Mouse (Mus musculus) forebrain, embryonic 15.5 days (tissue): ENCODE measurements around the gene Zfp174. TPM values are rescaled to one million over a fixed set of nuclear protein-coding genes. Genes with fewer than 3 reads are reported as not detected.

Experiments used
- ATAC-seq: fragments of 200-750 bp; cut with Nextera tagmentation; replicated peaks from 2 replicates; pipeline ENCODE4 v1.8.0; 2017; ENCODE audit warnings: mild to moderate bottlenecking, moderate TSS enrichment, moderate library complexity
- H3K27ac ChIP-seq: fragments of 300-500 bp; sonication (generic); replicated peaks from 2 replicates; pipeline ENCODE4 v1.5.1; 2015; ENCODE audit warnings: mild to moderate bottlenecking, inconsistent platforms
- H3K27me3 ChIP-seq: fragments of 300-500 bp; sonication (generic); 2 replicates; pipeline ENCODE4 v1.6.1; 2015; ENCODE audit warnings: inconsistent platforms
- H3K36me3 ChIP-seq: fragments of 300-500 bp; sonication (generic); 2 replicates; pipeline ENCODE4 v1.6.1; 2015; ENCODE audit warnings: mild to moderate bottlenecking, inconsistent platforms
- H3K4me1 ChIP-seq: fragments of 300-500 bp; sonication (generic); 2 replicates; pipeline ENCODE4 v1.6.1; 2015; ENCODE audit warnings: inconsistent platforms
- H3K4me2 ChIP-seq: fragments of 300-500 bp; sonication (generic); replicated peaks from 2 replicates; pipeline ENCODE4 v1.6.1; 2015; ENCODE audit warnings: mild to moderate bottlenecking, inconsistent platforms
- H3K4me3 ChIP-seq: fragments of 300-500 bp; sonication (generic); 2 replicates; pipeline ENCODE4 v1.5.1; 2015; ENCODE audit warnings: mild to moderate bottlenecking, inconsistent platforms
- H3K9ac ChIP-seq: fragments of 300-500 bp; sonication (generic); replicated peaks from 2 replicates; pipeline ENCODE4 v1.6.1; 2015; ENCODE audit warnings: mild to moderate bottlenecking, inconsistent platforms
- H3K9me3 ChIP-seq: fragments of 300-500 bp; sonication (generic); 2 replicates; pipeline ENCODE4 v1.6.1; 2016; ENCODE audit warnings: inconsistent platforms
- WGBS: fragments of 180-500 bp; shearing (Covaris S2); methylation state at CpG from one replicate; pipeline ENCODE4 v1.1.7; 2015; ENCODE audit warnings: mixed read lengths; 5-methylcytosine and 5-hydroxymethylcytosine counted together
- polyA plus RNA-seq: library from polyadenylated mRNA; unstranded; fragments of >200 nt; fragmentation: Nextera tagmentation; extraction: Ambion mirVana; gene quantifications from 2 replicates; pipeline ENCODE4 v1.2.1, GENCODE M21; 2015

The Zfp174 gene
- polyA plus RNA-seq, 1 experiment from 2014 or later = 2.6 TPM

DNA sequence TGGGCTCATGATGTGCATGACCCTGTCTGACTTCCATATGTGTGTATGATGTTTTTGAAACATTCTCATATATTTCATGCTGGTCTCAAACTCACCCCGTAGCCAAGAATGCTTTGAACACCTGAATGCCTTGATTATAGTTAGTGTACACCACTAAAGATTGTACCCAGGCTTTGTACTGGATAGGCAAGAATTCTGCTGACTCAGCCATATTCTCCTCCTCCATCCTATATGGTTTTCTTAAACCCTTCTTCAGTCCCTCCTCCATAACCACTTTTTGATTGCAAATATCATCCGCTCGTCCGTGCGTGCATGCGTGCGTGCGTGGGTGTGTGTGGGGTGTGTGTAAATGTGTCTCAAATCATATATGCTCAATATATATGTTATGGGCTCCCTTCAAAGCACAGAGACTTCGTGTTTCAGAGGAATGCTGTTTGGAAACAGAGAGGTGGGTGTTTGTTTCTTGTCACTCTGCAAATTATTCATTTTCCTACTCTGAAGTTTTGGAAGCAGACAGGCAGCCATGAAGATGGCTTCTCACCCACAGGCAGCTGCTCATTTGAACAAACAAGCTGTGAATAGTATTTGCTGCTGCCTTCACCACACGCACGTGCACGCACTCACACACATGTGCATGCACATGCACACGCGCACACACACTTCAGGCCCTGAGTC, 44.7 kb downstream of the Zfp174 start:
- H3K4me3 ChIP-seq = no peak overlapping the region
- no peak overlapping the region for H3K4me2 ChIP-seq
- whole genome bisulfite sequencing = 96% methylated on average over 14 of the region's 14 CpGs
- ATAC-seq = no peak
- H3K9me3 ChIP-seq = no peaks in the 10 kb centered on the region
- H3K27ac ChIP-seq = no peak overlapping the region
- peaks cover 7% of the 10 kb centered on the region; the same call in 1 of the 2 replicates for H3K36me3 ChIP-seq
- no peaks in the 10 kb centered on the region for H3K27me3 ChIP-seq
- no peaks in the 10 kb centered on the region for H3K4me1 ChIP-seq
- no peak overlapping the region for H3K9ac ChIP-seq

GRCm38 (mm10) chr16:3893739-3894138, 46.7 kb downstream of the Zfp174 start:
- Histone ChIP-seq H3K27me3 (no peaks in the 10 kb centered on the region), H3K36me3 (peaks cover 25% of the 10 kb centered on the region), H3K9me3 (no peaks in the 10 kb centered on the region), H3K4me2 (no peak overlapping the region), H3K4me3 (no peak overlapping the region), H3K4me1 (no peaks in the 10 kb centered on the region), H3K27ac (no peak overlapping the region), H3K9ac (no peak overlapping the region)
- 79% methylated on average over 3 of the region's 3 CpGs for WGBS
- no peak for ATAC-seq

DNA sequence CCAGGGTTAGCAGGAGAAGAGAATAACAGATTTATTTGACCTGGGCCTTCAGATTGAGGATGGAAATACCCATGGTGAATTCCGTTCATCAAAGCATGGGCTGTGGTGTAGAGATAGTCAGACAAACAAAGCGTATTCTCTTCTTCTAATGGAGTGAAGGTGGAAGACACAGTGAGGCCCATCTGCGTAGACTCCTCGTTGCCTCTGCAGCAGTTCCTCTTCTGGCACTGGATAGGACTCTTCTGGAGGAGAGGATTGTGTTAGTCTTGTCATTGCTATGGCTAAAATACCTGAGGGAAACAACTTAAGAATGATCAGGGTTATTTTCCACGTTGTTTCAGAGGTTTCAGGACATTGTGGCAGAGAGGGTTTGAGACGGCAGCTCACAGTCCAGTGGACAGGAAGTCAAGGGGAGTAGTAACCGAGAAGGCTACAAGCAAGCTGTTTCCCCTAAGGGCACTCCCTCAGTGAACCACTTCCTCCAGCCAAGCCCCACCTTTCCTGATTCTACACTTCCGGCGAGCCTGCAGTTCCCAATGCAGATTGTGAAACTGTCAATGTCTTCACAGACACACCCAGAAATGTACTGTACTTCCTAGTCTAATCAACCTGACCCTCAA, 48.2 kb downstream of the Zfp174 start:
- Histone ChIP-seq H3K27me3 (no peaks in the 10 kb centered on the region), H3K4me2 (no peak overlapping the region), H3K9ac (no peak overlapping the region), H3K9me3 (no peaks in the 10 kb centered on the region), H3K27ac (no peak overlapping the region), H3K4me1 (no peaks in the 10 kb centered on the region), H3K4me3 (no peak overlapping the region), H3K36me3 (peaks cover 40% of the 10 kb centered on the region)
- WGBS = 85% methylated on average over 9 of the region's 9 CpGs
- no peak for ATAC-seq

DNA sequence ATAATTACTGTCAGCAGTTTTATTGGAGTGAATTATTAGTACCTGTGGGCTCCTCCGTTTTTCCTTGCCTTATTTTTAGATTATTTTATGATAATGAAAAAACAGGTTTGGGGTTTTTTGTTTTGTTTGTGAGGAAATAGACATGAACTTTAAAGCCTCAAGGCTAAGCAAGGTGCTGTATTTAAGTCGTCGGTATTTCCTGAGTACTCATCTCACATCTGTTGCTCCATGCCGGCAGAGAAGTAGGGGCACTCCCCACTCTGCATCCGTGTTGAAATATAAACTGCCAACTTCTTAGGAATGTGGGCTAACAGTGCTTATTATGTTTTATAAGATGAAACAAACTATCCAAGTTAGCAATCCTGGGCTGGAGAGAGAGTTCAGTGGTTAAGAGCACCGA, 49.0 kb downstream of the Zfp174 start:
- Histone ChIP-seq H3K27ac (no peak overlapping the region), H3K9me3 (no peaks in the 10 kb centered on the region), H3K4me2 (no peak overlapping the region), H3K4me1 (no peaks in the 10 kb centered on the region), H3K36me3 (peaks cover 48% of the 10 kb centered on the region), H3K4me3 (no peak overlapping the region), H3K9ac (no peak overlapping the region), H3K27me3 (no peaks in the 10 kb centered on the region)
- 92% methylated on average over 6 of the region's 6 CpGs for WGBS
- no peak for ATAC-seq

- H3K36me3 ChIP-seq = peaks cover 51% of the 10 kb centered on the region
- H3K4me1 ChIP-seq = no peaks in the 10 kb centered on the region
- H3K4me3 ChIP-seq = no peak overlapping the region
- WGBS = 92% methylated on average over 1 of the region's 1 CpGs
- H3K27me3 ChIP-seq = no peaks in the 10 kb centered on the region
- H3K4me2 ChIP-seq = no peak overlapping the region
- H3K27ac ChIP-seq = no peak overlapping the region
- ATAC-seq = no peak
- no peak overlapping the region for H3K9ac ChIP-seq
- H3K9me3 ChIP-seq = no peaks in the 10 kb centered on the region
These were observed 49.5 kb downstream of the Zfp174 start for GRCm38 (mm10) chr16:3896553-3896952.

- 0 out of 2 replicates have a peak, but pooled peaks have one; percentile 8 for ATAC-seq
- Histone ChIP-seq H3K36me3 (peaks cover 36% of the 10 kb centered on the region), H3K4me3 (peak overlapping the region; percentile 70), H3K27me3 (no peaks in the 10 kb centered on the region), H3K4me2 (no peak overlapping the region), H3K9ac (no peak overlapping the region), H3K9me3 (no peaks in the 10 kb centered on the region), H3K27ac (no peak overlapping the region), H3K4me1 (peaks cover 20% of the 10 kb centered on the region)
- WGBS = 68% methylated on average over 2 of the region's 2 CpGs
These were observed 60.4 kb downstream of the Zfp174 start for GRCm38 (mm10) chr16:3907471-3907870.

Other genes starting within 250 kb of the Zfp174 start
- not detected in 2 replicates for gene Mefv, start 129.2 kb upstream of the Zfp174 start, polyA plus RNA-seq
- gene Zfp263, start 103.2 kb upstream of the Zfp174 start, polyA plus RNA-seq = 57.9 and 60.6 TPM in 2 replicates
- gene Olfr15, start 16.4 kb upstream of the Zfp174 start, polyA plus RNA-seq = not detected in 2 replicates
- 81.2 and 82.1 TPM in 2 replicates for gene Naa60, start 25.1 kb downstream of the Zfp174 start, polyA plus RNA-seq
- 11.7 and 12.8 TPM in 2 replicates for gene Zfp597, start 37.3 kb downstream of the Zfp174 start, polyA plus RNA-seq
- gene Gm20695, start 37.4 kb downstream of the Zfp174 start, polyA plus RNA-seq = 1.6 and 4.7 TPM in 2 replicates
- 12.9 and 14.9 TPM in 2 replicates for gene 1700037C18Rik, start 61.4 kb downstream of the Zfp174 start, polyA plus RNA-seq
- gene Cluap1, start 61.5 kb downstream of the Zfp174 start, polyA plus RNA-seq = 40.1 and 42.1 TPM in 2 replicates
- 0.84 and 1.1 TPM in 2 replicates for gene Nlrc3, start 129.4 kb downstream of the Zfp174 start, polyA plus RNA-seq
- 21.9 and 23.0 TPM in 2 replicates for gene Slx4, start 156.5 kb downstream of the Zfp174 start, polyA plus RNA-seq
- 5.7 and 7.3 TPM in 2 replicates for gene Dnase1, start 189.7 kb downstream of the Zfp174 start, polyA plus RNA-seq
- 51.5 and 52.9 TPM in 2 replicates for gene Trap1, start 230.6 kb downstream of the Zfp174 start, polyA plus RNA-seq